Mouse (Mus musculus) lung, postnatal 0 days (tissue): ENCODE measurements around the gene Anapc15-ps.

Source experiments
- CTCF ChIP-seq: IDR thresholded peaks from 2 replicates; pipeline ENCODE4 v1.5.1; 2016; ENCODE audit warnings: antibody characterized with exemption, mild to moderate bottlenecking
- EP300 ChIP-seq: IDR thresholded peaks from 2 replicates; pipeline ENCODE4 v1.6.1; 2016; ENCODE audit warnings: antibody characterized with exemption, mild to moderate bottlenecking, control low read depth

GRCm38 (mm10) chr10:95652131-95652530 is 21.1 kb downstream of the Anapc15-ps start:
- no peak for TF ChIP-seq CTCF
- no peak for TF ChIP-seq EP300
